Mouse (Mus musculus) limb, embryonic 13.5 days (tissue): Measurements from ENCODE around the gene Cd101. TPM values are rescaled to one million over a fixed set of nuclear protein-coding genes. Genes with fewer than 3 reads are reported as not detected.

Experiments
- ATAC-seq: fragments of 200-750 bp; cut with Nextera tagmentation; 2 replicates; pipeline ENCODE4 v1.8.0; 2017; ENCODE audit warnings: low read depth, moderate number of reproducible peaks, moderate TSS enrichment; ENCODE audit not compliant: low FRiP score
- H3K27ac ChIP-seq: fragments of 300-500 bp; sonication (generic); 2 replicates; pipeline ENCODE4 v1.5.1; 2015; ENCODE audit warnings: inconsistent platforms, mild to moderate bottlenecking, moderate library complexity
- H3K27me3 ChIP-seq: fragments of 300-500 bp; sonication (generic); 2 replicates; pipeline ENCODE4 v1.6.1; 2015; ENCODE audit warnings: mild to moderate bottlenecking, inconsistent platforms
- H3K36me3 ChIP-seq: fragments of 300-500 bp; sonication (generic); 2 replicates; pipeline ENCODE4 v1.6.1; 2015; ENCODE audit warnings: inconsistent platforms, mild to moderate bottlenecking, moderate library complexity
- H3K4me1 ChIP-seq: fragments of 300-500 bp; sonication (generic); 2 replicates; pipeline ENCODE4 v1.6.1; 2015; ENCODE audit warnings: inconsistent platforms
- H3K4me2 ChIP-seq: fragments of 300-500 bp; sonication (generic); replicated peaks from 2 replicates; pipeline ENCODE4 v1.6.1; 2015; ENCODE audit warnings: inconsistent platforms, mild to moderate bottlenecking, moderate library complexity
- H3K4me3 ChIP-seq: fragments of 300-500 bp; sonication (generic); 2 replicates; pipeline ENCODE4 v1.5.1; 2015; ENCODE audit warnings: moderate library complexity, mild to moderate bottlenecking, inconsistent platforms
- H3K9ac ChIP-seq: fragments of 300-500 bp; sonication (generic); 2 replicates; pipeline ENCODE4 v1.6.1; 2015; ENCODE audit warnings: mild to moderate bottlenecking, inconsistent platforms
- H3K9me3 ChIP-seq: fragments of 300-500 bp; sonication (generic); 2 replicates; pipeline ENCODE4 v1.6.1; 2016; ENCODE audit warnings: inconsistent platforms
- whole genome bisulfite sequencing: fragments of 180-500 bp; shearing (Covaris S2); methylation state at CpG from one replicate; pipeline ENCODE4 v1.1.7; 2015; 5-methylcytosine and 5-hydroxymethylcytosine counted together
- polyA plus RNA-seq: library from polyadenylated mRNA; unstranded; fragments of >200 nt; fragmentation: Nextera tagmentation; extraction: Ambion mirVana; gene quantifications from 2 replicates; pipeline ENCODE4 v1.2.1, GENCODE M21; 2015

Gene Cd101
- polyA plus RNA-seq, 1 experiment from 2014 or later: 0.11 TPM

GRCm38 (mm10) chr3:100994252-100994651 lies 35.1 kb downstream of the Cd101 start:
- Histone ChIP-seq H3K9ac (no peak overlapping the region), H3K27ac (no peak overlapping the region), H3K9me3 (no peaks in the 10 kb centered on the region), H3K27me3 (no peaks in the 10 kb centered on the region), H3K4me2 (no peak overlapping the region), H3K4me1 (peaks cover 5% of the 10 kb centered on the region), H3K4me3 (no peak overlapping the region), H3K36me3 (no peaks in the 10 kb centered on the region)
- ATAC-seq: no peak
- 77% methylated on average over 4 of the region's 4 CpGs for WGBS

GRCm38 (mm10) chr3:100993718-100994117 lies 35.6 kb downstream of the Cd101 start:
- Histone ChIP-seq H3K4me3 (no peak overlapping the region), H3K4me1 (peaks cover under 1% of the 10 kb centered on the region; the same call in 1 of the 2 replicates), H3K36me3 (no peaks in the 10 kb centered on the region), H3K27me3 (no peaks in the 10 kb centered on the region), H3K9me3 (no peaks in the 10 kb centered on the region), H3K4me2 (no peak overlapping the region), H3K27ac (no peak overlapping the region), H3K9ac (no peak overlapping the region)
- no peak for ATAC-seq
- 68% methylated on average over 15 of the region's 15 CpGs for WGBS

- Histone ChIP-seq H3K9me3 (no peaks in the 10 kb centered on the region), H3K4me1 (no peaks in the 10 kb centered on the region; the same call in 1 of the 2 replicates), H3K27me3 (no peaks in the 10 kb centered on the region), H3K4me3 (no peak overlapping the region), H3K9ac (no peak overlapping the region), H3K27ac (no peak overlapping the region), H3K4me2 (no peak overlapping the region), H3K36me3 (no peaks in the 10 kb centered on the region)
- no peak for ATAC-seq
- 82% methylated on average over 7 of the region's 7 CpGs for WGBS
Measured at GRCm38 (mm10) chr3:100993158-100993557, 36.2 kb downstream of the Cd101 start.

GRCm38 (mm10) chr3:100990231-100990630 lies 39.1 kb downstream of the Cd101 start:
- Histone ChIP-seq H3K9ac (no peak overlapping the region), H3K9me3 (no peaks in the 10 kb centered on the region)
- 66% methylated on average over 1 of the region's 1 CpGs for WGBS

GRCm38 (mm10) chr3:100989417-100989816 lies 39.9 kb downstream of the Cd101 start:
- no peak overlapping the region for H3K4me3 ChIP-seq
- no peaks in the 10 kb centered on the region for H3K4me1 ChIP-seq
- no peaks in the 10 kb centered on the region for H3K36me3 ChIP-seq
- ATAC-seq: no peak
- no peaks in the 10 kb centered on the region for H3K27me3 ChIP-seq
- no peak overlapping the region for H3K9ac ChIP-seq
- no peak overlapping the region for H3K4me2 ChIP-seq
- no peaks in the 10 kb centered on the region for H3K9me3 ChIP-seq
- H3K27ac ChIP-seq: no peak overlapping the region
- WGBS: 55% methylated on average over 12 of the region's 12 CpGs

More at GRCm38 (mm10) chr3:100990231-100990630, 39.1 kb downstream of the Cd101 start:
- H3K4me2 ChIP-seq: no peak overlapping the region
- H3K27ac ChIP-seq: no peak overlapping the region
- ATAC-seq: no peak
- no peaks in the 10 kb centered on the region for H3K27me3 ChIP-seq
- no peaks in the 10 kb centered on the region for H3K36me3 ChIP-seq
- H3K4me3 ChIP-seq: no peak overlapping the region
- no peaks in the 10 kb centered on the region for H3K4me1 ChIP-seq

- Histone ChIP-seq H3K4me1 (no peaks in the 10 kb centered on the region), H3K27ac (no peak overlapping the region)
- WGBS: 54% methylated on average over 8 of the region's 8 CpGs
Measured at GRCm38 (mm10) chr3:100979290-100979689, 50.1 kb downstream of the Cd101 start.

GRCm38 (mm10) chr3:100973906-100974305 lies 55.5 kb downstream of the Cd101 start:
- no peaks in the 10 kb centered on the region for H3K36me3 ChIP-seq
- no peak overlapping the region for H3K4me3 ChIP-seq
- no peak for ATAC-seq
- H3K4me1 ChIP-seq: peaks cover 6% of the 10 kb centered on the region
- H3K9me3 ChIP-seq: no peaks in the 10 kb centered on the region
- H3K27ac ChIP-seq: no peak overlapping the region
- no peak overlapping the region for H3K9ac ChIP-seq
- no peak overlapping the region for H3K4me2 ChIP-seq
- 2% methylated on average over 1 of the region's 1 CpGs for WGBS
- no peaks in the 10 kb centered on the region for H3K27me3 ChIP-seq

More at GRCm38 (mm10) chr3:100979290-100979689, 50.1 kb downstream of the Cd101 start:
- Histone ChIP-seq H3K9me3 (no peaks in the 10 kb centered on the region), H3K9ac (no peak overlapping the region), H3K27me3 (0 out of 2 replicates have a peak, but pooled peaks cover 2% of the 10 kb centered on the region), H3K4me3 (no peak overlapping the region), H3K36me3 (no peaks in the 10 kb centered on the region), H3K4me2 (no peak overlapping the region)
- ATAC-seq: no peak

- under 1% methylated on average over 40 of the region's 40 CpGs for WGBS
- H3K9ac ChIP-seq: peak within 1 kb of the TSS; percentile 78
- H3K27ac ChIP-seq: no peak within 1 kb of the TSS
- H3K27me3 ChIP-seq: no peaks in the 10 kb centered on the region
- peak within 1 kb of the TSS; percentile 77 for H3K4me3 ChIP-seq
- H3K9me3 ChIP-seq: no peaks in the 10 kb centered on the region
- H3K36me3 ChIP-seq: no peaks in the 10 kb centered on the region
- peak within 1 kb of the TSS; percentile 88 for H3K4me2 ChIP-seq
- peaks cover 9% of the 10 kb centered on the region for H3K4me1 ChIP-seq
- peak; percentile 98 for ATAC-seq
Measured at GRCm38 (mm10) chr3:100969176-100969917, 60.0 kb downstream of the Cd101 start, which contains the start of gene Ttf2. Gene Ttf2 (minus strand): TSS chr3:100969663.

GRCm38 (mm10) chr3:100963849-100964542 lies 65.4 kb downstream of the Cd101 start:
- no peak overlapping the region for H3K27ac ChIP-seq
- ATAC-seq: no peak
- H3K9ac ChIP-seq: no peak overlapping the region; the same call in 1 of the 2 replicates
- no peak overlapping the region for H3K4me2 ChIP-seq
- H3K4me1 ChIP-seq: peaks cover 4% of the 10 kb centered on the region
- peaks cover 41% of the 10 kb centered on the region for H3K36me3 ChIP-seq
- no peaks in the 10 kb centered on the region for H3K9me3 ChIP-seq
- H3K27me3 ChIP-seq: no peaks in the 10 kb centered on the region
- no peak overlapping the region for H3K4me3 ChIP-seq
- 78% methylated on average over 14 of the region's 14 CpGs for WGBS

GRCm38 (mm10) chr3:100961501-100961900 lies 67.9 kb downstream of the Cd101 start:
- H3K9ac ChIP-seq: no peak overlapping the region
- no peak overlapping the region for H3K4me2 ChIP-seq
- ATAC-seq: no peak
- H3K4me1 ChIP-seq: no peaks in the 10 kb centered on the region
- H3K27me3 ChIP-seq: no peaks in the 10 kb centered on the region
- no peak overlapping the region for H3K4me3 ChIP-seq
- no peak overlapping the region for H3K27ac ChIP-seq
- 84% methylated on average over 7 of the region's 7 CpGs for WGBS
- no peaks in the 10 kb centered on the region for H3K9me3 ChIP-seq
- peaks cover 65% of the 10 kb centered on the region for H3K36me3 ChIP-seq

GRCm38 (mm10) chr3:100961007-100961406 lies 68.3 kb downstream of the Cd101 start:
- no peak overlapping the region for H3K27ac ChIP-seq
- H3K4me1 ChIP-seq: no peaks in the 10 kb centered on the region
- WGBS: 74% methylated on average over 5 of the region's 5 CpGs
- no peak for ATAC-seq
- no peak overlapping the region for H3K9ac ChIP-seq
- no peaks in the 10 kb centered on the region for H3K27me3 ChIP-seq
- H3K36me3 ChIP-seq: peaks cover 70% of the 10 kb centered on the region
- H3K4me2 ChIP-seq: no peak overlapping the region
- H3K9me3 ChIP-seq: no peaks in the 10 kb centered on the region
- no peak overlapping the region for H3K4me3 ChIP-seq

GRCm38 (mm10) chr3:100954616-100955015 lies 74.7 kb downstream of the Cd101 start:
- no peak overlapping the region for H3K27ac ChIP-seq
- H3K4me2 ChIP-seq: no peak overlapping the region
- no peak for ATAC-seq
- H3K4me1 ChIP-seq: no peaks in the 10 kb centered on the region
- H3K9me3 ChIP-seq: no peaks in the 10 kb centered on the region
- peaks cover 94% of the 10 kb centered on the region for H3K36me3 ChIP-seq
- no peaks in the 10 kb centered on the region for H3K27me3 ChIP-seq
- no peak overlapping the region for H3K4me3 ChIP-seq
- no peak overlapping the region for H3K9ac ChIP-seq
